Mouse (Mus musculus) embryo, embryonic 11 days (tissue): Measurements from ENCODE around the gene Cnksr1.

Experiments
- DNase-seq: peaks from one replicate; pipeline ENCODE4 v3.0.0-alpha.2; 2015

Cnksr1 gene

GRCm38 (mm10) chr4:134252911-134253721, 14.9 kb upstream of the Cnksr1 start:
- peak; percentile 60 for DNase-seq

- DNase-seq: peak; percentile 50
These were observed 14.1 kb upstream of the Cnksr1 start for GRCm38 (mm10) chr4:134252131-134252910.

- peak; percentile 72 for DNase-seq
These were observed 13.3 kb upstream of the Cnksr1 start for GRCm38 (mm10) chr4:134251241-134252130.

- no peak for DNase-seq
These were observed 12.7 kb upstream of the Cnksr1 start for GRCm38 (mm10) chr4:134250930-134251240.

- peak; percentile 41 for DNase-seq
These were observed 12.1 kb upstream of the Cnksr1 start for GRCm38 (mm10) chr4:134250116-134250929.

- DNase-seq: peak; percentile 90
These were observed 11.5 kb upstream of the Cnksr1 start for GRCm38 (mm10) chr4:134249651-134250050.

- DNase-seq: no peak
These were observed 8.6 kb upstream of the Cnksr1 start, which contains the start of gene Gm30191 for GRCm38 (mm10) chr4:134246719-134247258. Gene Gm30191, plus strand, starts transcription at chr4:134246935.

- no peak for DNase-seq
These were observed 8.1 kb upstream of the Cnksr1 start for GRCm38 (mm10) chr4:134246256-134246655.

GRCm38 (mm10) chr4:134245148-134245843, 7.1 kb upstream of the Cnksr1 start, which contains the start of gene Zfp593:
Gene Zfp593, minus strand, starts transcription at chr4:134245592.
- peak; percentile 95 for DNase-seq

GRCm38 (mm10) chr4:134243516-134244250, 5.5 kb upstream of the Cnksr1 start, which contains the start of gene E130218I03Rik:
Gene E130218I03Rik, plus strand, starts transcription at chr4:134243662.
- no peak for DNase-seq

- DNase-seq: no peak
These were observed 487 bp upstream of the Cnksr1 start for GRCm38 (mm10) chr4:134238686-134239085.

GRCm38 (mm10) chr4:134237582-134238278, 469 bp downstream of the Cnksr1 start:
- no peak for DNase-seq

GRCm38 (mm10) chr4:134234876-134235275, 3.3 kb downstream of the Cnksr1 start:
- no peak for DNase-seq

- no peak for DNase-seq
These were observed 7.8 kb downstream of the Cnksr1 start for GRCm38 (mm10) chr4:134230431-134230830.

- no peak for DNase-seq
These were observed 11.0 kb downstream of the Cnksr1 start, which contains the start of gene Catsper4 for GRCm38 (mm10) chr4:134227194-134227593. Gene Catsper4, minus strand, starts transcription at chr4:134227383.

- DNase-seq: no peak
These were observed 15.2 kb downstream of the Cnksr1 start for GRCm38 (mm10) chr4:134222793-134223600.

GRCm38 (mm10) chr4:134206488-134207053, 31.6 kb downstream of the Cnksr1 start:
- DNase-seq: no peak

GRCm38 (mm10) chr4:134203340-134203896, 34.8 kb downstream of the Cnksr1 start:
- no peak for DNase-seq
